Mouse (Mus musculus) intestine, postnatal 0 days (tissue): ENCODE data around the gene Gtf2e1. TPM values are rescaled to one million over a fixed set of nuclear protein-coding genes. Genes with fewer than 3 reads are reported as not detected.

Experiments used
- ATAC-seq: fragments of 200-750 bp; cut with Nextera tagmentation; 2 replicates; pipeline ENCODE4 v1.8.0; 2017; ENCODE audit warnings: mild to moderate bottlenecking, moderate TSS enrichment, moderate library complexity
- H3K27ac ChIP-seq: fragments of 300-500 bp; sonication (generic); 2 replicates; pipeline ENCODE4 v1.5.1; 2014; ENCODE audit warnings: mild to moderate bottlenecking, low read depth, low read length, moderate library complexity
- H3K27me3 ChIP-seq: fragments of 300-500 bp; sonication (generic); replicated peaks from 2 replicates; pipeline ENCODE4 v1.6.1; 2014; ENCODE audit warnings: low read length, mixed read lengths; ENCODE audit not compliant: control insufficient read depth, insufficient read depth
- H3K36me3 ChIP-seq: fragments of 300-500 bp; sonication (generic); 2 replicates; pipeline ENCODE4 v1.6.1; 2014; ENCODE audit warnings: mild to moderate bottlenecking, moderate library complexity; ENCODE audit not compliant: control insufficient read depth, insufficient read depth
- H3K4me1 ChIP-seq: fragments of 300-500 bp; sonication (generic); replicated peaks from 2 replicates; pipeline ENCODE4 v1.6.1; 2014; ENCODE audit warnings: antibody characterized with exemption, low read length, mixed read lengths; ENCODE audit not compliant: control insufficient read depth, insufficient read depth
- H3K4me2 ChIP-seq: fragments of 300-500 bp; sonication (generic); replicated peaks from 2 replicates; pipeline ENCODE4 v1.6.1; 2014; ENCODE audit warnings: low read depth, mild to moderate bottlenecking, moderate library complexity
- H3K4me3 ChIP-seq: fragments of 300-500 bp; sonication (generic); 2 replicates; pipeline ENCODE4 v1.5.1; 2014; ENCODE audit warnings: low read depth, low read length
- H3K9ac ChIP-seq: fragments of 300-500 bp; sonication (generic); 2 replicates; pipeline ENCODE4 v1.6.1; 2014; ENCODE audit warnings: mild to moderate bottlenecking, low read depth, low read length
- H3K9me3 ChIP-seq: fragments of 300-500 bp; sonication (generic); 2 replicates; pipeline ENCODE4 v1.6.1; 2016; ENCODE audit warnings: mixed run types; ENCODE audit not compliant: control insufficient read depth
- CTCF ChIP-seq: sonication (generic); IDR thresholded peaks from 2 replicates; pipeline ENCODE4 v1.5.1; 2016; ENCODE audit warnings: low read depth, mild to moderate bottlenecking, control low read depth, antibody characterized with exemption, moderate library complexity
- WGBS: fragments of 180-500 bp; shearing (Covaris S2); extraction: QIAGEN DNeasy Blood & Tissue Kit; methylation state at CpG from one replicate; pipeline ENCODE4 v1.1.7; 2014; 5-methylcytosine and 5-hydroxymethylcytosine counted together
- polyA plus RNA-seq: library from polyadenylated mRNA; unstranded; fragments of >200 nt; fragmentation: Nextera tagmentation; extraction: Ambion mirVana; gene quantifications from 2 replicates; pipeline ENCODE4 v1.2.1, GENCODE M21; 2015

The Gtf2e1 gene
- polyA plus RNA-seq, 1 experiment from 2014 or later: 9.7 TPM

GRCm38 (mm10) chr16:37552824-37553223 is 13.2 kb upstream of the Gtf2e1 start:
- no peak for ATAC-seq
- Histone ChIP-seq H3K9ac (no peak overlapping the region), H3K36me3 (peaks cover 9% of the 10 kb centered on the region; the same call in 1 of the 2 replicates), H3K9me3 (no peaks in the 10 kb centered on the region), H3K27ac (no peak overlapping the region), H3K4me1 (no peaks in the 10 kb centered on the region), H3K4me3 (no peak overlapping the region), H3K27me3 (no peaks in the 10 kb centered on the region), H3K4me2 (no peak overlapping the region)
- WGBS: 91% methylated on average over 3 of the region's 3 CpGs
- no peak for TF ChIP-seq CTCF

- Histone ChIP-seq H3K27ac (no peak overlapping the region), H3K4me3 (no peak overlapping the region), H3K36me3 (no peaks in the 10 kb centered on the region), H3K9me3 (no peaks in the 10 kb centered on the region), H3K9ac (no peak overlapping the region), H3K27me3 (no peaks in the 10 kb centered on the region), H3K4me1 (no peaks in the 10 kb centered on the region), H3K4me2 (no peak overlapping the region)
- TF ChIP-seq CTCF: no peak
- ATAC-seq: no peak
- WGBS: 78% methylated on average over 2 of the region's 2 CpGs
Measured at GRCm38 (mm10) chr16:37550981-37551380, 11.4 kb upstream of the Gtf2e1 start.

- WGBS: 71% methylated on average over 3 of the region's 3 CpGs
- Histone ChIP-seq H3K9me3 (no peaks in the 10 kb centered on the region), H3K36me3 (no peaks in the 10 kb centered on the region), H3K4me2 (no peak overlapping the region), H3K27ac (no peak overlapping the region), H3K9ac (no peak overlapping the region), H3K4me3 (no peak overlapping the region), H3K4me1 (no peaks in the 10 kb centered on the region), H3K27me3 (no peaks in the 10 kb centered on the region)
- ATAC-seq: no peak
- no peak for TF ChIP-seq CTCF
Measured at GRCm38 (mm10) chr16:37550266-37550665, 10.7 kb upstream of the Gtf2e1 start.

- Histone ChIP-seq H3K9ac (no peak overlapping the region), H3K4me2 (no peak overlapping the region), H3K9me3 (no peaks in the 10 kb centered on the region), H3K4me1 (no peaks in the 10 kb centered on the region), H3K36me3 (peaks cover 9% of the 10 kb centered on the region), H3K27ac (no peak overlapping the region), H3K27me3 (no peaks in the 10 kb centered on the region), H3K4me3 (no peak overlapping the region)
- TF ChIP-seq CTCF: no peak
- no peak for ATAC-seq
- WGBS: 69% methylated on average over 5 of the region's 5 CpGs
Measured at GRCm38 (mm10) chr16:37546312-37546711, 6.7 kb upstream of the Gtf2e1 start.

- H3K4me3 ChIP-seq: peak overlapping the region; percentile 53; the same call in 1 of the 2 replicates
- H3K27ac ChIP-seq: peak overlapping the region; percentile 86; the same call in 1 of the 2 replicates
- peak overlapping the region; percentile 83 for H3K4me2 ChIP-seq
- no peak for TF ChIP-seq CTCF
- 85% methylated on average over 6 of the region's 6 CpGs for WGBS
- H3K9me3 ChIP-seq: no peaks in the 10 kb centered on the region
- H3K36me3 ChIP-seq: peaks cover 12% of the 10 kb centered on the region
- H3K27me3 ChIP-seq: no peaks in the 10 kb centered on the region
- peak overlapping the region; percentile 75; the same call in 1 of the 2 replicates for H3K9ac ChIP-seq
- no peak for ATAC-seq
- H3K4me1 ChIP-seq: no peaks in the 10 kb centered on the region
Measured at GRCm38 (mm10) chr16:37540776-37541175, 1.2 kb upstream of the Gtf2e1 start.

- Histone ChIP-seq H3K9ac (peak overlapping the region; percentile 75), H3K9me3 (no peaks in the 10 kb centered on the region), H3K27me3 (no peaks in the 10 kb centered on the region), H3K36me3 (peaks cover 18% of the 10 kb centered on the region), H3K27ac (peak overlapping the region; percentile 86), H3K4me2 (peak overlapping the region; percentile 83), H3K4me3 (peak overlapping the region; percentile 53), H3K4me1 (no peaks in the 10 kb centered on the region)
- under 1% methylated on average over 22 of the region's 22 CpGs for WGBS
- no peak for TF ChIP-seq CTCF
- peak; percentile 51 for ATAC-seq
Measured at GRCm38 (mm10) chr16:37539240-37539610, 364 bp downstream of the Gtf2e1 start.
